Comparison of ENCODE assay signal across 8 mouse cellular contexts in the genomic region with DNA sequence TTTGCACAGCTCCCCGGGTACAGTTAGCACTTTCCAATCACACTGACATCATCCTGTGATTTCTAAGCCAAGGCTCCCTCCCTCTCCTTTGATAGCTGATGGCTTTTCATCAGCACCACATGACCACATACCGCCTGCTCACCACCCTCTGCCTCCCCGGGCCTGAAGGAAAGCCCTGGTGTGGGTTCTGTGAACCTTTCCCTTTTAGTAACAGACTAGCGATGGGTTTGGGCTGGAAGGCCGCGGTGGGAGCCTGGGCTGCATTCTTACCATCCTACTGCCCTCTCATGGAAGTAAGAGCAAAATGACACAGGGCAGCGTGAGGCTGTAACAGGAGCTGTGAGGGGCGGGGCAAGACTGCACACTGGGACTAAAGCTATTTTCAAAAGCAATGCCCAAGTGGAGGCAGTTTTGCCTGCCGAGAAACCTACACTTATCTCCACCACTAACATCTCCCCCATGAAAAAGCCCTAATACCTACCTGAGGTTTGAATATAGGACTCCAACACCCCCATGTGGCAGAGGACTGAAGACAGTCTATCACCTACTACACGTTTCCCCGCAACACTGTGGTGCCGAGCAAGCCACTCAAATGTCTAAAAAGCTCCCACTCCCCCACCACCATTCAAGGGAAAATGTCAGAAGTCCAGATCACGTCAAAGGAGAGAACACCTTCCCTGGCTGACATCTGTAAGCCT. TPM values are rescaled to one million over a fixed set of nuclear protein-coding genes. Genes with fewer than 3 reads are reported as not detected.
A peak's percentile ranks its signal among the peaks of the same experiment; 100 is the strongest.
DNase-seq lines count a peak whose midpoint lies in the region; ATAC-seq lines count a peak whose summit lies in the region.

No protein-coding gene starts in this region.

- ATAC-seq in embryonic facial prominence, embryonic 12.5 days (ENCODE audit: insufficient number of reproducible peaks, insufficient read depth, low FRiP score, low TSS enrichment), result peak; percentile 77
- ATAC-seq in hindbrain, embryonic 12.5 days (ENCODE audit: low FRiP score), result peak; percentile 46; the same call in 1 of the 2 replicates
- peak; percentile 84 for ATAC-seq in limb, embryonic 12.5 days (ENCODE audit: insufficient number of reproducible peaks, insufficient read depth, low FRiP score, low TSS enrichment, low read depth)

- H3K27me3 ChIP-seq in embryonic facial prominence, embryonic 12.5 days, result no peaks in the 10 kb centered on the region
- no peaks in the 10 kb centered on the region for H3K27me3 ChIP-seq in hindbrain, embryonic 12.5 days
- H3K27me3 ChIP-seq in limb, embryonic 12.5 days, result no peaks in the 10 kb centered on the region

- H3K4me2 ChIP-seq in embryonic facial prominence, embryonic 12.5 days (replicated peaks), result peak overlapping the region; percentile 33
- H3K4me2 ChIP-seq in hindbrain, embryonic 12.5 days (replicated peaks), result peak overlapping the region; percentile 11
- H3K4me2 ChIP-seq in limb, embryonic 12.5 days, result peak overlapping the region; percentile 44

- peak overlapping the region; percentile 57 for H3K27ac ChIP-seq in embryonic facial prominence, embryonic 12.5 days
- H3K27ac ChIP-seq in hindbrain, embryonic 12.5 days, result 0 out of 2 replicates have a peak overlapping the region, but pooled peaks have one; percentile 48
- peak overlapping the region; percentile 76 for H3K27ac ChIP-seq in limb, embryonic 12.5 days

- peak overlapping the region; percentile 33; the same call in 1 of the 2 replicates for H3K9ac ChIP-seq in embryonic facial prominence, embryonic 12.5 days
- no peak overlapping the region for H3K9ac ChIP-seq in hindbrain, embryonic 12.5 days
- 0 out of 2 replicates have a peak overlapping the region, but pooled peaks have one; percentile 0 for H3K9ac ChIP-seq in limb, embryonic 12.5 days (replicated peaks)

- H3K4me1 ChIP-seq in embryonic facial prominence, embryonic 12.5 days, result peaks cover 15% of the 10 kb centered on the region
- peaks cover 11% of the 10 kb centered on the region for H3K4me1 ChIP-seq in hindbrain, embryonic 12.5 days
- H3K4me1 ChIP-seq in limb, embryonic 12.5 days (replicated peaks), result peaks cover 21% of the 10 kb centered on the region

- H3K9me3 ChIP-seq in embryonic facial prominence, embryonic 12.5 days, result no peaks in the 10 kb centered on the region
- no peaks in the 10 kb centered on the region for H3K9me3 ChIP-seq in hindbrain, embryonic 12.5 days (replicated peaks)
- no peaks in the 10 kb centered on the region for H3K9me3 ChIP-seq in limb, embryonic 12.5 days

- 10% methylated on average over 13 of the region's 13 CpGs for WGBS in embryonic facial prominence, embryonic 12.5 days
- 13% methylated on average over 13 of the region's 13 CpGs for WGBS in hindbrain, embryonic 12.5 days
- WGBS in limb, embryonic 12.5 days, result 15% methylated on average over 13 of the region's 13 CpGs

- peaks cover 23% of the 10 kb centered on the region for H3K36me3 ChIP-seq in embryonic facial prominence, embryonic 12.5 days
- H3K36me3 ChIP-seq in hindbrain, embryonic 12.5 days, result peaks cover 18% of the 10 kb centered on the region; the same call in 1 of the 2 replicates
- peaks cover 37% of the 10 kb centered on the region for H3K36me3 ChIP-seq in limb, embryonic 12.5 days

- peak; percentile 22 to 28 for DNase-seq in cerebellum, adult 18-20 months
- no peak for DNase-seq in cerebellum, adult 11 months
- peak; percentile 31 for DNase-seq in 3134 (ENCODE audit: extremely low read depth, insufficient read length, low spot score)
- DNase-seq in ovary, postnatal 14 days (ENCODE audit: low spot score), result peak; percentile 10
- no peak for DNase-seq in urinary bladder, postnatal 14 days (ENCODE audit: low spot score)

- H3K4me3 ChIP-seq in embryonic facial prominence, embryonic 12.5 days, result no peak overlapping the region
- H3K4me3 ChIP-seq in hindbrain, embryonic 12.5 days, result no peak overlapping the region
- no peak overlapping the region for H3K4me3 ChIP-seq in limb, embryonic 12.5 days (replicated peaks)

RNA-seq across cellular contexts. Expression of a gene that starts 29.9 kb away (rescaled TPM):
- polyA plus RNA-seq in embryonic facial prominence, embryonic 12.5 days (2016; fragmentation: Nextera tagmentation; extraction: Ambion mirVana), result 21.2 and 22.8 TPM in 2 replicates
- 17.7 and 18.8 TPM in 2 replicates for polyA plus RNA-seq in hindbrain, embryonic 12.5 days (2016; fragmentation: Nextera tagmentation; extraction: Ambion mirVana)
- 23.6 and 26.2 TPM in 2 replicates for polyA plus RNA-seq in limb, embryonic 12.5 days (2016; fragmentation: Nextera tagmentation; extraction: Ambion mirVana)

RNA-seq across cellular contexts. Expression of a gene that starts 39.8 kb away (rescaled TPM):
- 33.1 and 35.2 TPM in 2 replicates for polyA plus RNA-seq in embryonic facial prominence, embryonic 12.5 days (2016; fragmentation: Nextera tagmentation; extraction: Ambion mirVana)
- 40.2 and 41.5 TPM in 2 replicates for polyA plus RNA-seq in hindbrain, embryonic 12.5 days (2016; fragmentation: Nextera tagmentation; extraction: Ambion mirVana)
- polyA plus RNA-seq in limb, embryonic 12.5 days (2016; fragmentation: Nextera tagmentation; extraction: Ambion mirVana), result 27.3 and 28.3 TPM in 2 replicates

Comparison
In these comparisons a context has a peak if more than half of its experiments do, and no peak if none do; other contexts are left out.
1. DNase-seq: peak in cerebellum, adult 18-20 months (2 of 2), 3134 (single experiment) and ovary, postnatal 14 days (single experiment); none in cerebellum, adult 11 months (single experiment) and urinary bladder, postnatal 14 days (single experiment).
2. Peak in every context shown above with its lines, with median percentiles within 50 percentile points of each other: ATAC-seq, H3K27ac ChIP-seq and H3K4me2 ChIP-seq.